Mouse (Mus musculus) layer of hippocampus, adult 18-20 months (tissue): ENCODE data around the gene Eif3g. TPM values are rescaled to one million over a fixed set of nuclear protein-coding genes. Genes with fewer than 3 reads are reported as not detected.

Experiments
- DNase-seq, 2 experiments: peaks; one replicate each; pipeline ENCODE4 v3.0.0; 2022; ENCODE audit warnings: low spot score in 2 of 2
- total RNA-seq, 2 experiments: library from RNA; stranded (reverse); gene quantifications; 2 replicates each; pipeline ENCODE4 v1.2.3; 2021

Eif3g gene
- total RNA-seq, 2 experiments from 2014 or later = 124 to 132 TPM

DNA sequence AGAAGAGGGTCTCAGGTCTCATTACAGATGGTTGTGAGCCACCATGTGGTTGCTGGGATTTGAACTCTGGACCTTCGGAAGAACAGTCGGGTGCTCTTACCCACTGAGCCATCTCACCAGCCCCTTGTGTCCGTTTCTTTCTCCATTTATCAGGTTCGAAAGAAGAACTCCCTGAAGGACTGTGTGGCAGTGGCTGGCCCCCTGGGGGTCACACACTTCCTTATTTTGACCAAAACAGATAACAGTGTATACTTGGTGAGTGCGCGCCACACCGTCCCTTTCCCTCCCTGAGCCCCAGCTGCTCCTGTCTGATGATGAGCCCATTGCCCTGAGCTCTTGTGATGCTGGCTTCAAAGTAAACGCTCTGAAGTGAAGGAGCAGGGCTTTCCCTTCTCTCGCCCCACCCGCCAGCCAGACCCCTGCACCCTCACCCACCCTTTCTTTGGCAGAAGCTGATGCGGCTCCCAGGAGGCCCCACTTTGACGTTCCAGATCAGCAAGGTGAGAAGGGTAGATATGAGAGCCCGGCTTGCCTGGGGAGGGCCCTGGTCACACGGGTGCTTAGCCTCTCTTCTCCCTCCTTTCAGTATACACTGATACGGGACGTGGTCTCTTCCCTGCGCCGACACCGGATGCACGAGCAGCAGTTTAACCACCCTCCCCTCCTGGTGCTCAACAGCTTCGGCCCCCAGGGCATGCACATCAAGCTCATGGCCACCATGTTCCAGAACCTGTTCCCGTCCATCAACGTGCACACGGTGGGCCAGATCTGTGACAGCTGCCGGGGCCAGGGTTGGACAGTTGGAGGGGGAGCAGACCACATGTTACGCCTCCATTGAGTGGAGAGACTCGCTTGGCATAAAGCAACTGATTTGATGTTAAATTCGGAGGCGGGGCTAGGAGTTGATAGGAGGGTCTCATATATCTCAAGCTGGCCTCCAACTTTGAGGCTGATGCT lies 9.0 kb downstream of the Eif3g start:
- DNase-seq = no peak

DNA sequence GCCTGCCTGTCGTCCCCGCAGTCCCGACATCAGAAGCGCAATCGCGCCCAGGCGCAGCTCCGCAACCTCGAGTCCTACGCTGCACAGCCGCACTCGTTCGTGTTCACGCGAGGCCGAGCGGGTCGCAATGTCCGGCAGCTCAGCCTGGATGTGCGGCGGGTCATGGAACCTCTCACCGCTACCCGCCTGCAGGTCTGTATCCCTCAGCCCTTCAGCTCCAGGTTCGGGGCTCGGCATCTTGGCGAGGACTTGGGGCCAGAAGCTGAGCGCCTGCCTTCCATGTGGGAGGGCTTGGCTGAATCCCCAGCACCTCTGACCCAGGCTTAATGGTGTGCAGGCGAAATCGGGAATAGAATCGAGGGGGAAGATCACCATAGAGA lies 10.0 kb downstream of the Eif3g start:
- DNase-seq = no peak

DNA sequence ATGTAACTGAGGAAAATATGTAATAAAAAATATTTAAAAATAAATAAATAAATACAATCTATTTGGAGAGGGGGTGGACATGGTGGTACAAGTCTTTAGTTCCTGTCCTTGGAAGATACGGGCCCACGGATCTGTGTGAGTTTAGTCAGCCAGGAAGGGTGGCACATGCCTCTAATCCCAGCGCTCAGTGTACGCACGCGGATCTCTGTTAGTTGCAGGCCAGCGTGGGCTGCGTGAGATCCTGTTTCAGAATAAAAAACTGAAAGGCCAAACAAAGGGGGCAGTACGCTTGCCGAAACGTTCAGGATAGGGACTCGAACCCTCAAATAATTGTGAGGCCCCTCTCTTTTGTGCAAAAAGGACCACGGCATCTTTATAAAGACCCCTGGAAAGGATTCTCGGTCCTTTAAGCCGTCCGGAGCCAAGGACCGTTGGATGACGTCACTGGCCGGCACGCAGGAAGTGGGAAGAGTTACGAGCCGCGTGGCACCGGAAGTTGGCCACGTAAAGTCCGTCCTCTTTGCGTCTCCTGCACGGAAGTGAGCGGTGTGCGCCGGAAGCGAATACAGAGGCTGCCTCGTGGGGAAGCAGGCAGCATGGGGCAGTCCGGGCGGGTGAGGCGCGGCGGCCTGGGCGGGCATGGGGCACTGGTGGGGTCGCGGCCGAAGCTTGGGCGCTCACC lies 10.6 kb downstream of the Eif3g start, which contains the start of gene Ppan:
Ppan (plus strand) TSS at position 472 of the 682 bp plus-strand sequence.
- DNase-seq = peak; percentile 94 to 98

DNA sequence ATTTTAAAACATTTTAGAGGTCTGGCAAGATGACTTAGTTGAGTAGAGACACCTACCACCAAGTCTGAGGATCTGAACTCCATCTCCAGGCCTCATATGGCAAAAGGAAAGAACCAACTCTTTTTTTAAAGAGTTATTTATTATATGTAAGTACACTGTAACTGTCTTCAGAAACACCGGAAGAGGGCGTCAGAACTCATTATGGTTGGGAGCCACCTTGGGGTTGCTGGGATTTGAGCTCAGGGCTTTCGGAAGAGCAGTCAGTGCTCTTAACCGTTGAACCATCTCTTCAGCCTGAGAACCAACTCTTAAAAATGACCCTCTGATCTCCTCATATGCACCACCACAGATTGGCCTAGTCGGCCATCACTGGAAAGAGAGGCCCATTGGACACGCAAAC lies 11.2 kb downstream of the Eif3g start:
- DNase-seq = no peak

DNA sequence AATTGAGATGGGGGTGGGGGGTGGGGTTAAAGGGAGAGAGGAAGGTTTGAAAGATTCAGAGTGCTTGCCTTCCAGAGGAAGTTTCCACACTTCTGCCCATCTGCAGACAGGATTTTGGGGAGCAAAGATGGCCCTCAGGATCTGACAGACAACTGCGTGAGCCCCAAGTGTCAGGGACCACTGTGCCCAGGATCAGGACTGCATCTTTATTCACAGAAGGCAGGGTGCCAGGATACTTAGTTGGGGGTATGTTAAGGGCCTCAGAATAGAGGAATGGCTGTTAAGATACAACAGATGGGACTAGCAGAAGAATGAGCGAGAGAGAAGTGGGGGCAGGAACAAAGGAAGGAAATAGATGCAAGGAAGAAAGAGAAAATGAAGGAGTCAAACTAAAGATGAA lies 11.9 kb downstream of the Eif3g start:
- no peak for DNase-seq

DNA sequence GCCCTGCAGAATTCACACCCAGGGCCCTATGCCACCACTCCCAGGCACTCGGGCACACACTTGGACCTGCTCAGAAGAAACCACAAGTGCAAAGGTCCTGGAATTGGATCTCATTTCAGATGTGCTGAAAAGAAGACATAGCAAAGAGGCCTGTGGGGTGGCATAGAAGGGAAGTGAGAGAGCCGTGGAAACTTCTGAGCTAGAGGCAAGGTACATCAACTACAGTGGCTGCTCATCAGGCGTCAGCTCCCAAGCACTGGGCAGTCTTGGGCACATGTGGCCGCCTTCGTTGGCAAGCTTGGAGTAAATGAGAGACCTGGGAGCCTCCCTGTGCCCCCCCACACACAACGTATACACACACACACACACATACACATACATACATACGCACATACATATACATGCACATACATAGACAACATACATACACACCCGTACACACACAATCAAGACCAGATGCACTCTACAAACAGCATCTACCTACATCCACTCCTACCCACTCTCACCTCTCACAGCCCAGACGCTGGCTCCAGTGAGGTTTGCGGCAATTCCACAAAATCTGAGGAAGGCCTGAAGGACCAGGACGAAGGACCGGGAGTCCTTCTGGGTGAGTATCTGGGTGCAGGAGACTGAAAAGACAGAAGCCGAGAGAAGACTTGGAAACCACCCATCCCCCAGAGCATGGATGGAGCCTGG lies 19.2 kb downstream of the Eif3g start, which contains the start of gene Angptl6:
Angptl6 (minus strand) TSS at position 631 of the 696 bp plus-strand sequence.
- no peak for DNase-seq

DNA sequence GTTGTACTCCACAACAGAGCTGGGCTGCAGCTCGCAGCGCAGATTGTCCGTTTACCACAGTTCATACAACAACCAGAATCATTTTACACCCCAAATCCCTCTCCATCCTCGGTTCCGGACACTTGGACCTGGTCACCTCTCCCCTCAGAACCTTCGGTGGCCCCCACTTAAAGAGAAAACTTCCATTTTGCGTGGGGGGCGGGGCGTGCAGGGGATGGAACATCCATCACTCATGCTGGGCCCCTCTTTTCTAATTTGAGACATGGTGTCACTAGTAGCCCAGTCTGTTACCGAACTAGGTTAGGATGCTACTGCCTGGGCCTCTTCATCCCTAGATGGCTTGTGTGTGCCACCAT lies 19.7 kb downstream of the Eif3g start:
- DNase-seq = no peak

DNA sequence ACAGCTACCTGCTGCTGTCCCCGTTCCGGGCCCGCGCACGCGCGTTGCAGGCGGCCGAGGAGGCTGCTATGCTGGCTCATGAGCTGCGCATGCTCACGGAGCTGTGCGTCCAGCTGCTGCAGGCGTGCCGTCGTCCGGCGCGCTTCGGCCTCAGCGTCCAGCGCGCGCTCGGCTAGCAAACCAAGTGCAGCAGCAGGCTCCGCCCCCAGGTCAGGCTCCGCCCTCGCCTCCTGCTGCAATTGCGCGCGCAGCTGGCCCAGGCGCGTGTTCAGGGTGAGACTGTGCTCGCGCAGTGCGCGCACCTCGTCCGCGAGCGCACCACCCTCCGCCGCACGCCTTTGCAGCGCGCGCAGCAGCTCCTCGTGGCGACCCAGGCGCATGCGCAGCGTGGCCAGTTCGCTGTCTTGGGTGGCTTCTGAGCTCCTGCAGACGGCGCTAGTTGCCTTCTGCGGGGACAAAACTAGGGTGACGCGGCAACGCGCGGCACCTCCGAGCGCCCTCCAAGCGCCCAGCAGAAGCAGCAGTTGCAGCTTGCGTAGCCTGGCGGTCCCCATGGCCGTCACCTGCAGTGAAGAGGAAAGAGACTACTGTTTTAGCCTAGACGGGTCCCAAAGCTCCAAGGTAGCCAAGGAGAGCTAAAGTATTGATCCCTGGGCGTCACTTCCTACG lies 20.2 kb downstream of the Eif3g start:
- peak; percentile 99 to 100 for DNase-seq

DNA sequence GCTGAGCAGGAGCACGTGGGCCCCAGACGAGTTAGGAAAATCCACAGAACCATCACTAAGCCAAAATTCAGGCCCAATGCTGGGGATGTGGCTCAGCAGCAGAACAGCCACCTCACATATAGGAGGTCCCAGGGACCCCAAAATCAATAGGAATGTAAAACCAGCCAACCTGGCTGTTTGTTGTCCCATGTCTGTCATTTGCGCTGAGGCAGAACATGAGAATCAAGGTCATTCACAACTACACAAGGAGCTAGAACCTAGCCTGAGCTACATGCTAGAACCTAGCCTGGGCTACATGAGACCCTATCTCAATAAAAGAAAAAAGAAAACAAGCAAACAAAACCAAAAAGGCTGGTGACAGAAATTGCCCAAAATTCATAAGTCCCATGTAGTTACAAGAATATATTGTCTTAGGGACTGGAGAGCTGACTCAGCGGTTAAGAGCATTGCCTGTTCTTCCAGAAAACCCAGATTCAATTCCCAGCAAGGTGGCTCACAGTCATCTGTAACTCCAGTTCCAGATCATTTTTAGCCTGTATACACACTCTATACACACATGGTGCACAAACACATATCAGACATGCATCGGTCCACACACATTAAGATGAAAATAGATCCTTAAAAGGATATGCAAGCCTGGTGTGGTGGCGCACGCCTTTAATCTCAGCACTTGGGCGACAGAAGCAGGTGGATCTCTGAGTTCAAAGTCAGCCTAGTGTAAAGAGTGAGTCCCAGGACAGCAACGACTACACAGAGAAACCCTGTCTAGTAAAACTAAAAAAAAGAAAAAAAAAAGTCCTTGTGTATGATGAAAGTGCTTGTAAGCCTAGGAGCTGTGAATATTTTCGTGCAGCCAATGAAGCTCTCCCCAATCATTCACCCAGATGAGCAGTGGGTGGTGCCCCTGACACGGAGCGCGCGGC lies 21.0 kb downstream of the Eif3g start:
- no peak for DNase-seq

DNA sequence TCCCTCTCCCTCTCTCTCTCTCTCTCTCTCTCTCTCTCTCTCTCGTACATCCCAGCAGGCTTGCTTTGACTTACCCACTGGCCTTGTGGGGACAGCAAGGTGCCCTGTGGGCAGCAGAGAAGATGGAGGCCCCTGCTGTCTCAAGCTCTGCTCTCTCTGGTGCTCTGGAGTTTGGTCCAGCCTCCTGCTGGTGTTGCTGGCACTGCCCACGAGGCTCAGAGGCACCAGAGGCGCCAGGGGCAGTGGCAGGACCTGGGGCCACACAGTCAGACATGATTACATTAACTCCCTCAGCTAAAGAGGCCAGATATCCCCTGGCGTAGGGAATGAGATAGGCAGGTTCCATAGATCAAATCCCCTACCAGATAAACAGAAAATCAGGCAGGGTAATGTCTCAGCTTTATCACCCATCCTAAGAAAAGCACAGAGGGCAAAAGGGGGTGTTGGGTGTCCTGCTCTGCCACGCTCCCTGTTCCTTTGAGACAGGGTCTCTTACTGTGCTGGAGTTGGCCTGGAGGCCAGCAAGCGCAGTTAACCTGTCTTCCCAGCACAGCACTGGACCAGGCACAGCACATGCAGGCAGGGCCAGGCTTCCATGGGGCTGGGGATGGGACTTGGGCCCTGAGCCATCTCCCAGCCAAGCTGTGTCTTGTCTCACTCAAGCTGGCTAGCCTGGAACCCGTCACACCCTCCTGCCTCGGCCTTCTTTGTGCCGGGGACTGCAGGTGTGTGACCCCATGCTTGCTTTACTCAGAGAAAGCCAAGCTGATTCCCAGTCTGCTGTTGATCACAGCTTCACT lies 21.9 kb downstream of the Eif3g start:
- DNase-seq = no peak

DNA sequence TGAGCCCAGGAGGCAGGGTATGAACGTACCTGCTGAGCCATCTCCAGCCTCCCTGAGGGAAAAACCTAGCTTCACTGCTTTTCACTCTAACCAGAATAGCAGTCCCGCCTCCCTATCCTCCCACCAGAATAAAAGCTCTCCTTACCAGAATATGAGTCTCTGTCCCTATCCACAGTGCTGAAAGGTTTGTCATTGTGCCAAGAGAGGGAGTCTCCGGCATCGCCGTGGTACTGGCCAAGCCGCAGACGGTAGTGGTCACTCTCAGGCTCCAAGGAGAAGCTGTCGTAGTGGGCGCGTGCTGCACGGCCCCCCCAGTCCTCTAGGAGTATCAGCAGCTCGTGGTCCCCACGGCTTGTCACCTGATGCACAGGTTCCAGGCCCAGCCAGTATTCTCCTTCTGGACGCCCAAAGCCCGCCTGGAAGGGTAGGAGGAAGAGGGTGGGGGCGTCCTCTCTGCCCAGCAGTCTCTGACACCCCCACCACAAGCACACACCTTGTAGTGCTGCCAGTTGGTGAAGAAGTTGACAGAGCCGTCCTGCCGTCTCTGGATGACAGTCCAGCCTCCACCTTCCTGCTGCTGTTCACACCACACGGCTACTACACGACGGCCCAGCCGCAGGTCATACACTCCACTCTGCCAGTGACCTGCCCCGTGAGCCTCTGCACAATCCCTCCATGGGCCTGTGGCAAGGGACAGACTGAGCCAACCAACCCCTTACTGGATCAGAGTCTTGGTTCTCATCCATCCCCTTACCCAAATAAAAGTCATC lies 23.2 kb downstream of the Eif3g start:
- no peak for DNase-seq

DNA sequence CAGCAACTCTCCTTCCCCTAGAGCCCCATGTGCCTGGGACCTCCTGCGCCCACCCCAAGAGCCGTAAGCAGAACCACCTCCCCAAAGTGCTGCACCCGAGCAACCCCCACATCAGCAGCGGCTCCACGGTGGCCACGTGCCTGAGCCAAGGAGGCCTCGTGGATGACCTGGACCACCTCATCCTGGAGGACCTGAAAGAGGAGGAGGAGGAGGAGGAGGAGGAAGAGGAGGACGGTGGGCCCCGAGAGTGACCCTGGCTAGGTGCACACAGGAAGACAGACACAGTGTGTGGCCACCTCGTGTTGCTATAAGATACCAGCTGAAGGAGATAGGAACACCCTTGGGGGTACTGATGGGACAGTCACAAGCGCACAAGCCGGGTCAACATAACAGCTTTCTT lies 24.9 kb downstream of the Eif3g start:
- no peak for DNase-seq

DNA sequence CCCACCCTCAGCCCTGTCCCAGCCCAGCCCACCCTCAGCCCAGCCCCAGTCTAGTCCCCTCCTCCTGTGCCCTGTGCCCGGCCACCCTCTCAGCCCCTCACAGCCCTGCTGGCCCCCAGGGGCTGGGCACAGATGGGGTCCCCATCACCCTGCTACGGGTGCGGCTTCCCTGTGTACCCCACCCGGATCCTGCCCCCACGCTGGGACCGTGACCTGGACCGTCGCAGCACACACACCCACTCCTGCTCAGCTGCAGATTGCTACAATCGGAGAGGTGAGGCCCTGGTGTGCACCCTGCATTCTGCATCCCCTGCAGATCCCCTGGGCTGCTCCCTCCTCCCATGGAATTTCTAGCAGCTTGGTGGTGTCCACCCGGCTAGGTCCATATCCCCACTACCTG lies 25.4 kb downstream of the Eif3g start:
- DNase-seq = no peak

DNA sequence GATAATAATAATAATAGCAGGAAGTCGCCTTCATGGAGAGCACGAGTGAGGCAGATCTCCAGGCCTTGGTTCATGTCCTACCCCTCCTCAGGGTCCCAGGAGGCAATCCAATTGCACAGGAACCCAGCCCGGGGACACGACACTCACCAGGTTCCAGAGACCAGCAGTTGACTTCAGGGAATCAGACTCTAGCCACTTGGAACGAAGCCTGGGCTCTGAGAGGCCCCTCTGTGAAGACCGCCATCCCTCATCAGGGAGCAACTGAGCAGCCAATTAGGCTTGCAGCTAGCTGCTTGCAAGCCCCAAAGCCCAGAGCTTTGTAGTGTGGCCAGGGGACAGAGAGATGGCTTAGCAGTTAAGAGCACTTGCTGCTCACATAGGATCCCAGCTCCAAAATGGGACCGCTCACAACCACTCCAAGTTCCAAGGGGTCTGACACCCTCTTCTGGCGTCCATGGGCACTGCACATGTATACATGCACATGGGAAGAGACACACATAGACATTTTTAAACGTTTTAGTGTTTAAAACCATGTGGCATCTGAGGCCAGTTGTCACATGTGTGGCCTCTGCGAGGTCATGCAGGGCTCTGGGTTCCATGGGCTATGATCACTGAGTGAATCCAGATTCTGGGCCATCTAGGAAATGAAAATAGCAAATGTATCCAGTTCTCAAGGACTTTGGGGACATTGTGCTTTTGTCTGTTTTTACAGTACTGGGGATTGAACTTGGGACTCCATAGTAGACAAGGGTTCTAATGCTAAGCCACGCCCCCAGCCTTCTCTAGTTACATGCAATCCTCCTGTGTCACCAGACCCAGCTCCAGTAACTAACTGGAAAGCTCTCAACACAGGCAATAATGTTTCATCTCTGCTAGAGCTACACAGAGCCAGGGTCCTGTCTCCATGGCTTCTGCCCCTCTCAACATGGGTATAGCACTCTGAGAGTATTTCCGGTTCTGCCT lies 27.9 kb downstream of the Eif3g start:
- DNase-seq = no peak

DNA sequence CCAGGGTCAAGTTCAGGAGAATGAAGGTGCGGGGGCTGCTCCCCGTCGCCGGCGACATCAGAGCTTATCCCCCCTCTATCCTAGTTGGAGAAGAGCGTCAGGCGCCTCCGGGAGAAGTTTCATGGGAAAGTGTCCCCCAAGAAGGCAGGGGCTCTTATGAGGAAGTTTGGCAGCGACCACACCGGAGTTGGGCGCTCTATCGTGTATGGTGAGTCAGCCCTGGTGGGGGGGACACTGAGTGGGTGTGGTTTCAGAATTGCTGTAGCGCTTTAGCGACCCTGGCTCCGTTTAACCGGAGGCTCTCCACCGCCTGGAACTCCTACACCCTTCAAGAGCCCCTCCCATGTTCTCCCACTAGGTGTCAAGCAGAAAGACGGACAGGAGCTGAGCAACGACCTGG lies 29.2 kb downstream of the Eif3g start:
- DNase-seq = no peak

DNA sequence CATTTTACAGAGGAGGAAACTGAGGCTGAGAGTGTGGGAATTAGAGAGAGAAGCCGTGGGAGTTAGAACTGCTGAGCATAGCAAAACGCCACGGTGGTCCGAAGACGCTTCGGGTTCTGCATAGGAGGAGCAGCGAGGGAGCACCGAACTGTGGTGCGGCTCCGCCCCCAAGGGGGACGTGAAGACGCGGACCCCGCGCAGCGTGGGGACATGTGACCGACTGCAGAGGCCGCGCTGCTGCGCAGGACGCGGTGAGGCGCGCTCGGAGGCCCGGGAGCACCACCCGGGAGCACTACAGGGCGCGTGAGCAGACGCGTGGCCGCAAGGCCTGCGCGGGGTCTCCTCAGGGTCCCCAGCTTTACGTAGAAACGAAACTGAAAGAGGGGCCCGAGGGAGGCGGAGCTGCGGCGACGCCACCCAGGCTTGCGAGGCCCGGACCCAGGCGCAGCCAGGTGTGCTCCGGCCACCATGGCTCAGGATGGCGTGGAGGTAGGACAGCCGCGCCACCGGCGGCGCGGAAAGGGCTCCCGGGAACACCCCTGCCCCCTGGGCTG lies 29.9 kb downstream of the Eif3g start, which contains the start of gene A230050P20Rik:
A230050P20Rik (plus strand) TSS at position 195 of the 554 bp plus-strand sequence.
- DNase-seq = peak; percentile 80 to 83

DNA sequence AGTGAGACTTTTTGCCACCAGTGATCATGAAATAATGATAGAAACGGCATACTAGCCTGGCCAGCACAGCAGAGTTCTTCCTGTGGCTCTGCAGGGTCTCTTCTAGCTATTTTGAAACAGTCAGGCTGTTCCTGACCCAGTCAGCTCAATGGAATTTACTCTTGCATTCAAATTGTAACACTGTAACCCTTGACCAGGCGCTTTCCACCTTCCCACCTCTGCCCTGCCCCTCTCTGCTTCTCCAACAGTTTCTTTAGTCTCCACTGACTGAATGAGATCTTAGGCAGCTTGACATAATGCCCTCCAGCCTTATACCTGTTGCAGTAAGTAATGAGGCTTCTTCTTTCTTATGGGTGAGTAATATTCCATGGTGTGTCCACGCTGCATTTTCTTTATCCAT lies 31.5 kb downstream of the Eif3g start:
- no peak for DNase-seq
